Mouse (Mus musculus) liver, adult 2 months (tissue): Measurements from ENCODE around the gene Mapk9.

Experiments used
- CTCF ChIP-seq: fragments of 200-500 bp; IDR thresholded peaks from 2 replicates; pipeline ENCODE4 v1.5.1; 2011; ENCODE audit warnings: low read depth, low read length, control low read depth
- POLR2A ChIP-seq: fragments of 200-500 bp; IDR thresholded peaks from 2 replicates; pipeline ENCODE4 v1.6.1; 2011; ENCODE audit warnings: low read length, control low read depth; ENCODE audit not compliant: insufficient read depth; ENCODE audit errors: extremely low read depth

GRCm38 (mm10) chr11:49883394-49883793 lies 36.8 kb downstream of the Mapk9 start:
- TF ChIP-seq CTCF (no peak), POLR2A (no peak)
